Mouse (Mus musculus): Measurements from ENCODE around the gene Sccpdh. TPM values are rescaled to one million over a fixed set of nuclear protein-coding genes. Genes with fewer than 3 reads are reported as not detected.
A peak's percentile ranks its signal among the peaks of the same experiment; 100 is the strongest.
"Not testable (repeated sequence)": the region's sequence is repeated elsewhere in the genome, so short reads cannot be mapped to it uniquely, and the experiment has no call there.

Sccpdh gene
- polyA plus RNA-seq, 1 experiment from 2014 or later, result 11.4 TPM

- no peak for ATAC-seq (ENCODE audit: low read depth)
- no peak overlapping the region for H3K4me2 ChIP-seq
- H3K9ac ChIP-seq, result no peak overlapping the region
- no peak overlapping the region for H3K4me3 ChIP-seq (replicated peaks)
- WGBS (ENCODE audit: insufficient replicate concordance), result 56% methylated on average over 6 of the region's 6 CpGs
- 0 out of 2 replicates have a peak, but pooled peaks cover 7% of the 10 kb centered on the region for H3K36me3 ChIP-seq
- H3K27me3 ChIP-seq, result no peaks in the 10 kb centered on the region
- H3K9me3 ChIP-seq (replicated peaks), result no peaks in the 10 kb centered on the region
- no peak overlapping the region for H3K27ac ChIP-seq
- H3K4me1 ChIP-seq (replicated peaks), result 0 out of 2 replicates have a peak, but pooled peaks cover 4% of the 10 kb centered on the region
- DNase-seq, result no peak
Measured at GRCm38 (mm10) chr1:179689479-179689878, 21.5 kb downstream of the Sccpdh start.

DNA sequence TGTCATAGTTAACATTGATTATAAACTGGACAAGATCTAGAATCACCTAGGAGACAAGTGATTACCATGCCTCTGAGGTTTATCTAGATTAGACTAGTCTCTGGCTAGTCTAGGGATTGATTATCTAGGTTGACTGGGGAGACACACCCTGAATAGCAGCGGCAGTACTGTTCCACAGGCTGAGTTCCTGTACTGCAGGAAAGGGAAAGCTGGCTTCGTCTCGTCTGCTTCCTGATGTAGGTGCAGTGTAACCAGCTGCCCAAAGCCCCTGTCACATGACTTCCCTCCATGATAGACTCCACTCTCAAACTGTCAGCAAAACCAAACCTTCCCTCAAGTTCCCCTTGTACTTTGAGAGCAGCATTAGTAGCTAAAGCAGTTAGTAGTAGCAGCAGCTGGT, 36.1 kb downstream of the Sccpdh start:
- H3K9me3 ChIP-seq (replicated peaks), result no peaks in the 10 kb centered on the region
- H3K27me3 ChIP-seq, result no peaks in the 10 kb centered on the region
- ATAC-seq (ENCODE audit: low read depth) (no peak), DNase-seq (no peak)
- H3K4me1 ChIP-seq (replicated peaks), result peaks cover 10% of the 10 kb centered on the region
- no peak overlapping the region for H3K4me2 ChIP-seq
- no peaks in the 10 kb centered on the region for H3K36me3 ChIP-seq
- H3K27ac ChIP-seq, result no peak overlapping the region
- H3K4me3 ChIP-seq (replicated peaks), result no peak overlapping the region
- no peak overlapping the region for H3K9ac ChIP-seq
- 15% methylated on average over 3 of the region's 3 CpGs for WGBS (ENCODE audit: insufficient replicate concordance)

DNA sequence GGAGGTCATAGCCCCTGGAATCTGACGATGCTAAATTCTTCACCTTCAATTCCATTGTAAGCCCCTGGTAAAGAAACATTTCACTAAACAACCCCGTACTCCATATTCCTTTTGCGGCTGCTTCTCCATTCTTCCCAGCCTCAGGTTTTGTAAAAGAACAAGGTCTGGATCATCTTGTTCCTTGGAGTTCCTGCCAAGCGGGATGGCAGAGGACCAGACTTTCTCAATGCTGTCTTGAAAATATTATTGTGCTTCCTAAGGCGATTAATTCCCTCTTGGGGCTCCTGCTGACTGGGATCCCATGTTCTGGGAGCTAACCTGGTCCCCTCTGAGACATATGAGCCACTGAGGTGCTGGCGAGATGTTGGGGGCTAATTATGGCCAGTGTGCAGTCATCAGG, 37.1 kb downstream of the Sccpdh start:
- WGBS (ENCODE audit: insufficient replicate concordance), result 76% methylated on average over 6 of the region's 6 CpGs
- Histone ChIP-seq H3K4me2 (no peak overlapping the region), H3K36me3 (no peaks in the 10 kb centered on the region), H3K27ac (no peak overlapping the region), H3K4me3 (replicated peaks) (no peak overlapping the region), H3K4me1 (replicated peaks) (peaks cover 10% of the 10 kb centered on the region), H3K9me3 (replicated peaks) (no peaks in the 10 kb centered on the region), H3K27me3 (no peaks in the 10 kb centered on the region), H3K9ac (no peak overlapping the region)
- DNase-seq (no peak), ATAC-seq (ENCODE audit: low read depth) (no peak)

GRCm38 (mm10) chr1:179709390-179709789, 41.4 kb downstream of the Sccpdh start:
- no peak for DNase-seq
- no peak for ATAC-seq (ENCODE audit: low read depth)
- H3K9ac ChIP-seq, result no peak overlapping the region
- no peak overlapping the region for H3K4me2 ChIP-seq
- H3K4me3 ChIP-seq (replicated peaks), result no peak overlapping the region
- no peaks in the 10 kb centered on the region for H3K36me3 ChIP-seq
- WGBS (ENCODE audit: insufficient replicate concordance), result 60% methylated on average over 6 of the region's 6 CpGs
- H3K4me1 ChIP-seq (replicated peaks), result peaks cover 4% of the 10 kb centered on the region
- no peaks in the 10 kb centered on the region for H3K27me3 ChIP-seq
- no peak overlapping the region for H3K27ac ChIP-seq
- peaks cover 4% of the 10 kb centered on the region; the same call in 1 of the 2 replicates for H3K9me3 ChIP-seq (replicated peaks)

DNA sequence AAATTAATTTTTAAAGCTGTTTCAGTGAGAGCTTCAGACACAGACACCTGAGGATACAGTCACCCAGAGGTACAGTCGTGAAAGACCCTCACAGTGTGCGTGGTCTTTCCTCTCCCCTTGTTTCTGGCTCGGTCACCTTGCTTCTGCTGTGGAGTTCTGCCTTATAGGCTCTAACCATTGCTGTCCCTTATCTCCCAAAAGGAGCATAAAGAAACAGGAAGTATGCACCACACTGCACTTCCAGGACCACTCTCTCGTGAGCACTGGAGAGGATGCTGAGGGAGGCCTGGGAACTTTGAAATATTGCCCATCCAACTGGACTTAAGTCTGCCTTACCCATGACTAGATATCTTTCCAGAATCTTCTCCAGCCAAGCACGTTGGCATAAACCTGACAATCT, 42.7 kb downstream of the Sccpdh start:
- DNase-seq, result no peak
- H3K27ac ChIP-seq, result no peak overlapping the region
- no peaks in the 10 kb centered on the region for H3K36me3 ChIP-seq
- H3K4me1 ChIP-seq (replicated peaks), result peaks cover 2% of the 10 kb centered on the region
- ATAC-seq (ENCODE audit: low read depth), result no peak
- no peak overlapping the region for H3K4me3 ChIP-seq (replicated peaks)
- no peak overlapping the region for H3K4me2 ChIP-seq
- no peak overlapping the region for H3K9ac ChIP-seq
- 35% methylated on average over 5 of the region's 5 CpGs for WGBS (ENCODE audit: insufficient replicate concordance)
- no peaks in the 10 kb centered on the region for H3K27me3 ChIP-seq
- H3K9me3 ChIP-seq (replicated peaks), result peaks cover 4% of the 10 kb centered on the region; the same call in 1 of the 2 replicates

DNA sequence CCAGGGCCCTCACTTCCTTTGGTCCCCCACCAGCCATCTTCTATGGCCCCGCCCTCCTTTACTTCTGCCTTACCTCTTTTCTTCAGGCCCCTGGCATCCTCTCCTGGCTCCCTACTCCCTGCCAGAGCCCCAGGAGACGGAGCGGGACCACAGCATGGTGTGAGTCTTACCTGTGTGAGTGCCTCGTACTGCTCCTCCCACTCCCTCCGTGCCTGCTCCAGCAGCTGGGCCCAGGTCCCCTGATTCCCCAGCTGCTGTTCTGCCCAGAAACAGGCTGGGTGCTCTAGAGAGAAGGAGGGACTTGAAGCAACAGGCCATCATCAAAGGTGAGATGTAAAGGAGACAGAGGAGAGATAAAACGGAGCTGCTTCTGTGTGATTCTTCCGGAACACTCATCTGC, 44.6 kb downstream of the Sccpdh start:
- no peak overlapping the region for H3K27ac ChIP-seq
- H3K9me3 ChIP-seq (replicated peaks), result peaks cover 4% of the 10 kb centered on the region; the same call in 1 of the 2 replicates
- 79% methylated on average over 7 of the region's 7 CpGs for WGBS (ENCODE audit: insufficient replicate concordance)

GRCm38 (mm10) chr1:179713367-179713766, 45.4 kb downstream of the Sccpdh start:
- Histone ChIP-seq H3K36me3 (no peaks in the 10 kb centered on the region), H3K4me1 (replicated peaks) (peaks cover 12% of the 10 kb centered on the region), H3K9ac (no peak overlapping the region), H3K27ac (no peak overlapping the region), H3K4me3 (replicated peaks) (no peak overlapping the region), H3K4me2 (no peak overlapping the region), H3K9me3 (replicated peaks) (peaks cover 4% of the 10 kb centered on the region; the same call in 1 of the 2 replicates), H3K27me3 (no peaks in the 10 kb centered on the region)
- ATAC-seq (ENCODE audit: low read depth), result no peak
- 63% methylated on average over 3 of the region's 3 CpGs for WGBS (ENCODE audit: insufficient replicate concordance)
- DNase-seq, result no peak

More for the DNA sequence above, 44.6 kb downstream of the Sccpdh start:
- Histone ChIP-seq H3K36me3 (no peaks in the 10 kb centered on the region), H3K4me2 (no peak overlapping the region), H3K4me1 (replicated peaks) (peaks cover 12% of the 10 kb centered on the region), H3K27me3 (no peaks in the 10 kb centered on the region), H3K9ac (no peak overlapping the region), H3K4me3 (replicated peaks) (no peak overlapping the region)
- ATAC-seq (ENCODE audit: low read depth) (no peak), DNase-seq (no peak)

DNA sequence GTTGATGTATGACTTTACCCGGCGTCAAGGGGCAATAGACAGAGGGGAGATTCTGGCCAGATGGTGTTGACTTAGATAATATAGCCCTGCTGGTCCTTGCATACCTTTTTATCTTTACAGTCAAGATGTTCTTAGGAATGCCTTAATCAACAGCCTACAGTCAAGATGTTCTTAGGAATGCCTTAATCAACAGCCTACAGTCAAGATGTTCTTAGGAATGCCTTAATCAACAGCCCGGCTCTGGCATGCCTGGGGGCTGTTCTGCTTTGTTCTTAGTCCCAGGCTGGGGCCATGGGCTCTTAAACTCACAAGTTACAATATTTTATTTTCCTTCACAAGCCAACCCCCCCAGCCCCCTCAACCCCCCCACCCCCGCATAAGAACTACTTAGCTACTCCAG, 47.3 kb downstream of the Sccpdh start:
- 61% methylated on average over 4 of the region's 4 CpGs for WGBS (ENCODE audit: insufficient replicate concordance)
- H3K9me3 ChIP-seq (replicated peaks); H3K4me3 ChIP-seq (replicated peaks); H3K4me2 ChIP-seq; H3K9ac ChIP-seq; DNase-seq; H3K27me3 ChIP-seq; H3K36me3 ChIP-seq: not testable (repeated sequence)
- Histone ChIP-seq H3K4me1 (replicated peaks) (peaks cover 12% of the 10 kb centered on the region), H3K27ac (peak overlapping the region; percentile 29; the same call in 1 of the 2 replicates)
- peak; percentile 55 for ATAC-seq (ENCODE audit: low read depth)

- Histone ChIP-seq H3K9ac (no peak overlapping the region), H3K4me3 (replicated peaks) (no peak overlapping the region), H3K36me3 (no peaks in the 10 kb centered on the region), H3K4me2 (no peak overlapping the region), H3K9me3 (replicated peaks) (peaks cover 4% of the 10 kb centered on the region; the same call in 1 of the 2 replicates), H3K27ac (peak overlapping the region; percentile 53; the same call in 1 of the 2 replicates), H3K4me1 (replicated peaks) (peaks cover 12% of the 10 kb centered on the region), H3K27me3 (no peaks in the 10 kb centered on the region)
- DNase-seq (peak; percentile 39), ATAC-seq (ENCODE audit: low read depth) (peak; percentile 96)
- 34% methylated on average over 4 of the region's 4 CpGs for WGBS (ENCODE audit: insufficient replicate concordance)
Measured at GRCm38 (mm10) chr1:179715786-179716185, 47.8 kb downstream of the Sccpdh start.

GRCm38 (mm10) chr1:179722811-179723469, 54.9 kb downstream of the Sccpdh start:
- Histone ChIP-seq H3K4me2 (no peak overlapping the region), H3K9me3 (replicated peaks) (no peaks in the 10 kb centered on the region), H3K9ac (no peak overlapping the region), H3K36me3 (no peaks in the 10 kb centered on the region), H3K4me1 (replicated peaks) (no peaks in the 10 kb centered on the region), H3K27ac (no peak overlapping the region), H3K27me3 (0 out of 2 replicates have a peak, but pooled peaks cover 9% of the 10 kb centered on the region), H3K4me3 (replicated peaks) (no peak overlapping the region)
- ATAC-seq (ENCODE audit: low read depth) (no peak), DNase-seq (no peak)
- WGBS (ENCODE audit: insufficient replicate concordance), result 59% methylated on average over 8 of the region's 8 CpGs

- Histone ChIP-seq H3K4me3 (replicated peaks) (no peak overlapping the region), H3K9ac (no peak overlapping the region), H3K4me1 (replicated peaks) (no peaks in the 10 kb centered on the region), H3K27me3 (0 out of 2 replicates have a peak, but pooled peaks cover 7% of the 10 kb centered on the region), H3K4me2 (no peak overlapping the region), H3K36me3 (no peaks in the 10 kb centered on the region), H3K27ac (no peak overlapping the region), H3K9me3 (replicated peaks) (peaks cover 5% of the 10 kb centered on the region; the same call in 1 of the 2 replicates)
- ATAC-seq (ENCODE audit: low read depth) (no peak), DNase-seq (no peak)
- 72% methylated on average over 10 of the region's 10 CpGs for WGBS (ENCODE audit: insufficient replicate concordance)
Measured at GRCm38 (mm10) chr1:179728661-179729060, 60.7 kb downstream of the Sccpdh start.

DNA sequence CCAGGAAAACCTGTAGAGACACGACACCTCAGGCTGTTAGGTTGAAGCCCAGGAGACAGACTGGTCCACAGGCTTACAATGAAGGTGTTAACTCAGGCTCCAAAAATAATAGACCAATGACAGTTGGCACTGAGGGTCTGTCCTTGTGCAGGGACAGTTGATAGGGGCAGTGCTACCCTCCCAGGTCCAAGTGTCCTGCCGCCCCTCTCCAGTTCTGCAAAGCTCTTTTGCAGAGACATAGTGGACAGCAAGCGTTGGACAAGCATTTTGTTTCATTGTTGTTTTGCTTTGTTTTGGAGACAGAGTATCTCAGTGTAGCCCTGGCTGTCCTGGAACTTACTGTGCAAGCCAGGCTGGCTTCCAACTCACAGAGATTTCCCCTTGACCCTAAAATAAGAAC, 63.4 kb downstream of the Sccpdh start:
- DNase-seq, result no peak
- Histone ChIP-seq H3K27ac (no peak overlapping the region), H3K9me3 (replicated peaks) (peaks cover 5% of the 10 kb centered on the region; the same call in 1 of the 2 replicates), H3K4me1 (replicated peaks) (0 out of 2 replicates have a peak, but pooled peaks cover 3% of the 10 kb centered on the region), H3K4me3 (replicated peaks) (no peak overlapping the region), H3K4me2 (no peak overlapping the region), H3K27me3 (0 out of 2 replicates have a peak, but pooled peaks cover 6% of the 10 kb centered on the region), H3K9ac (no peak overlapping the region), H3K36me3 (no peaks in the 10 kb centered on the region)
- 82% methylated on average over 3 of the region's 3 CpGs for WGBS (ENCODE audit: insufficient replicate concordance)
- ATAC-seq (ENCODE audit: low read depth), result no peak
